Mouse (Mus musculus) small intestine, adult 2 months (tissue): Measurements from ENCODE around the gene Camk2b.

Experiments used
- CTCF ChIP-seq: fragments of 200-500 bp; IDR thresholded peaks from 2 replicates; pipeline ENCODE4 v1.5.1; 2012; ENCODE audit warnings: low read depth, mild to moderate bottlenecking, control low read depth, inconsistent platforms, low read length, moderate library complexity, mixed read lengths; ENCODE audit not compliant: insufficient replicate concordance, insufficient read length; ENCODE audit errors: extremely low read depth
- POLR2A ChIP-seq: fragments of 200-500 bp; IDR thresholded peaks from 2 replicates; pipeline ENCODE4 v1.6.1; 2012; ENCODE audit warnings: low read depth, mild to moderate bottlenecking, control low read depth, inconsistent platforms, low read length, moderate library complexity

DNA sequence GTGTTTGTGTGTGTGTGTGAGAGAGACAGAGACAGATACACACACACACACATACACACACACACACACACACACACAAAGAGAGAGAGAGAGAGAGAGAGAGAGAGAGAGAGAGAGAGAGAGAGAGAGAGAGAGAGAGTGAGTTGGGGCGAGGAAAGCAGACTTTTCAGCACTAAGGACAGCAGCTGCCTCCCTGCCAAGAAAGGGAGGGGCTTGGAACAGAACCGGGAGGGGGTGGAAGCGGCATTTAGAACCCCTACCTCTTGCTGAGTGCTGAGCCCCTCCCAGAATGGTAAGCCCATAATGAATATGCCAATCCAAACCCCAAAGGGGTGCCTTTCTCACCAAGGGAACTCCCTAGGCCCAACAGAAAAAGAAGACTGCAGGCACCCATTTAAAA lies 49.8 kb downstream of the Camk2b start:
- TF ChIP-seq CTCF (no peak), POLR2A (no peak)
